Mouse (Mus musculus) liver, adult 2 months (tissue): ENCODE data around the gene Malsu1.

Source experiments
- CTCF ChIP-seq: fragments of 200-500 bp; IDR thresholded peaks from 2 replicates; pipeline ENCODE4 v1.5.1; 2011; ENCODE audit warnings: low read depth, low read length, control low read depth
- POLR2A ChIP-seq: fragments of 200-500 bp; IDR thresholded peaks from 2 replicates; pipeline ENCODE4 v1.6.1; 2011; ENCODE audit warnings: low read length, control low read depth; ENCODE audit not compliant: insufficient read depth; ENCODE audit errors: extremely low read depth

DNA sequence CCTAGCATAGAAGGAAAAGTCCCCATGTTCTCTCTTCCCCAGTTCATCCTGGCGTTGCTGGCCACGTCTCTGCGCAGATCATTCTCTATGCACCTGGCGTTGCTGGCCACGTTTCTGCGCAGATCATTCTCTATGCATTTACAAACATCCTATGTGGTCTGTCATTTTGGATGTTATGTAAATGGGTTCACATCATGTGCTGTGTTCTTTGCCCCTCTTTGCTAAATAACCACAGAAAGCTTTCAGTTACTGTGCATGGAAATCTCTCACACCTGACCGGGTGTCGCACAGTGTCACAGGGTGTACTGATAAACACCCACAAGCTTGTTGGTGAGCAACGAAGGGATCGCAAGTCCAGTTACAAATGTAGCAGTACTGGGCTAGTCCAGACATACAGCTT lies 25.2 kb upstream of the Malsu1 start:
- no peak for TF ChIP-seq POLR2A
- no peak for TF ChIP-seq CTCF
